Mouse (Mus musculus) heart, embryonic 13.5 days (tissue): ENCODE results near the gene Smim7. TPM values are rescaled to one million over a fixed set of nuclear protein-coding genes. Genes with fewer than 3 reads are reported as not detected.

ENCODE experiments used
- ATAC-seq: fragments of 200-750 bp; cut with Nextera tagmentation; 2 replicates; pipeline ENCODE4 v1.8.0; 2017; ENCODE audit warnings: moderate TSS enrichment; ENCODE audit not compliant: insufficient number of reproducible peaks, low FRiP score, low TSS enrichment; ENCODE audit errors: extremely low read depth
- H3K27ac ChIP-seq: fragments of 300-500 bp; sonication (generic); replicated peaks from 2 replicates; pipeline ENCODE4 v1.5.1; 2015; ENCODE audit warnings: moderate library complexity, mild to moderate bottlenecking, inconsistent platforms
- H3K27me3 ChIP-seq: fragments of 300-500 bp; sonication (generic); replicated peaks from 2 replicates; pipeline ENCODE4 v1.6.1; 2015; ENCODE audit warnings: mild to moderate bottlenecking, inconsistent platforms
- H3K36me3 ChIP-seq: fragments of 300-500 bp; sonication (generic); 2 replicates; pipeline ENCODE4 v1.6.1; 2015; ENCODE audit warnings: mild to moderate bottlenecking, inconsistent platforms
- H3K4me1 ChIP-seq: fragments of 300-500 bp; sonication (generic); 2 replicates; pipeline ENCODE4 v1.6.1; 2015; ENCODE audit warnings: inconsistent platforms
- H3K4me2 ChIP-seq: fragments of 300-500 bp; sonication (generic); 2 replicates; pipeline ENCODE4 v1.6.1; 2015; ENCODE audit warnings: inconsistent platforms, mild to moderate bottlenecking, moderate library complexity
- H3K4me3 ChIP-seq: fragments of 300-500 bp; sonication (generic); 2 replicates; pipeline ENCODE4 v1.5.1; 2015; ENCODE audit warnings: moderate library complexity, mild to moderate bottlenecking, inconsistent platforms
- H3K9ac ChIP-seq: fragments of 300-500 bp; sonication (generic); 2 replicates; pipeline ENCODE4 v1.6.1; 2015; ENCODE audit warnings: inconsistent platforms, mild to moderate bottlenecking, moderate library complexity
- H3K9me3 ChIP-seq: fragments of 300-500 bp; sonication (generic); 2 replicates; pipeline ENCODE4 v1.6.1; 2016; ENCODE audit warnings: inconsistent platforms
- WGBS: fragments of 180-500 bp; shearing (Covaris S2); methylation state at CpG from one replicate; pipeline ENCODE4 v1.1.7; 2015; ENCODE audit warnings: mixed read lengths; 5-methylcytosine and 5-hydroxymethylcytosine counted together
- microRNA-seq: library from miRNA; unstranded; fragments of <30 nt; microRNA quantifications from one replicate; pipeline ENCODE4, GENCODE M21; 2016
- polyA plus RNA-seq: library from polyadenylated mRNA; unstranded; fragments of >200 nt; fragmentation: Nextera tagmentation; extraction: Ambion mirVana; gene quantifications from 2 replicates; pipeline ENCODE4 v1.2.1, GENCODE M21; 2015

Gene Smim7
- polyA plus RNA-seq, 1 experiment from 2014 or later, result 92.2 TPM

DNA sequence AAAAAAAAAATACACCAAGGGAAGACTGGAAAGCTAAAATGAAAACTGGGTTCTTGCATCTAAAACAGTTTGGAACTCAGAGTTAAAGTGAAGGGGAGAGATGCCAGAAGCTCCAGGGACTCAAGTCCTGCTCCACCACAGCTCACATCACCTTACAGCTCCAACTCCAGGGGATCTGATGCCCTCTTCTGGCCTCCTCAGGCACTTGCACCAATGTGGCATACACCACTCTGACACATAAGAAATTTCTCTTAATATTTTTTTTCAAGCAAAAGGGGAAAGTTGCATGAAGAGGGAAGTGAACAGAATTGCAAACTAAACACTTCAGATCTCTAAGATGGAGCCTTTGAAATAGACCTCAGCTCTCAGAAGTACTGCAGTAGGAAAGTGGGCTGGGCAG lies 31.7 kb downstream of the Smim7 start:
- Histone ChIP-seq H3K27ac (no peak overlapping the region), H3K36me3 (peaks cover 10% of the 10 kb centered on the region), H3K27me3 (no peaks in the 10 kb centered on the region), H3K4me1 (peaks cover 9% of the 10 kb centered on the region), H3K9ac (no peak overlapping the region), H3K4me2 (no peak overlapping the region), H3K4me3 (no peak overlapping the region), H3K9me3 (no peaks in the 10 kb centered on the region)
- ATAC-seq, result no peak

DNA sequence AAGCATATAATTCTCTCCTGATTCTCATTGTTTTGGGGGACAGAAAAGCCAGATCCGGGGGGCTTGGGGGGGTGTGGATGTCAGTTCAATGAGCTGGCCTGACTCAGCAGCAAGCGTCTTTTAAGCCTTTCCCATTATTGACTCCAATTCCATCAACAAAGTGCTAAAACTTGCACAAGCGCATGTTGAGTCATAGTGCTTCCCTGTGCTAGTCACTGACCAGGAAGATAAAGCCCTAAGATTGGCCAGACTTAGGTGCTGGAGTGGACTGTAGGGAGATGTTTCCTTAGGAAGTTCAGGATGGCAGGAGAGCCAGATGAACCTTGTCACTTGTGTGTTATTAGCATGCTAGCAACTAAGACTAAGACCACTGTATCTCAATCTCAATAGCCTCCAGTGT lies 36.0 kb downstream of the Smim7 start:
- no peak overlapping the region for H3K4me3 ChIP-seq
- no peak for ATAC-seq
- WGBS, result 92% methylated on average over 3 of the region's 3 CpGs

DNA sequence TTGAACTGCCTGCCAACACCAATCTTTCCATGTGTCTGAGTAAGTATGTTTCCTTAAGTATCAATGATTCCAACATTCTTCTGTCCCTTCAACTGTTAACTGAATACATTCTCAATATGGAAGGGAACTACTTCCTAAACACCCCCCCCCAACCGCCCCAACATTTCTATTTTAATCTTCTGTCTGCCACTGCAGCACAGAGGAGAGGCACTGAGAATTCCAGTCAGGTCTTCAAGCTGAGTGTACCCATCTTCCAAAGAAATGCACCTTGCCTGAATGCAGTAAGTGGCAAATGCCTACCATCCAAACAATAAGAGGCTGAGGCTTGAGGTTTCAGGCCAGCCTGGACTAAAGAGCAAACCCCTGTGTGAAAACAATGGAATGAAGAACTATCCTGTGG lies 38.8 kb downstream of the Smim7 start:
- ATAC-seq, result no peak
- Histone ChIP-seq H3K4me3 (no peak overlapping the region), H3K4me2 (no peak overlapping the region), H3K36me3 (peaks cover 6% of the 10 kb centered on the region; the same call in 1 of the 2 replicates), H3K27me3 (no peaks in the 10 kb centered on the region), H3K27ac (no peak overlapping the region), H3K4me1 (peaks cover 22% of the 10 kb centered on the region), H3K9me3 (no peaks in the 10 kb centered on the region), H3K9ac (no peak overlapping the region)
- 74% methylated on average over 1 of the region's 1 CpGs for WGBS

More for the DNA sequence above, 36.0 kb downstream of the Smim7 start:
- H3K9me3 ChIP-seq, result no peaks in the 10 kb centered on the region
- peaks cover 20% of the 10 kb centered on the region for H3K4me1 ChIP-seq
- H3K27ac ChIP-seq, result no peak overlapping the region
- H3K36me3 ChIP-seq, result 0 out of 2 replicates have a peak, but pooled peaks cover 5% of the 10 kb centered on the region
- no peak overlapping the region for H3K9ac ChIP-seq
- H3K4me2 ChIP-seq, result no peak overlapping the region
- H3K27me3 ChIP-seq, result no peaks in the 10 kb centered on the region

DNA sequence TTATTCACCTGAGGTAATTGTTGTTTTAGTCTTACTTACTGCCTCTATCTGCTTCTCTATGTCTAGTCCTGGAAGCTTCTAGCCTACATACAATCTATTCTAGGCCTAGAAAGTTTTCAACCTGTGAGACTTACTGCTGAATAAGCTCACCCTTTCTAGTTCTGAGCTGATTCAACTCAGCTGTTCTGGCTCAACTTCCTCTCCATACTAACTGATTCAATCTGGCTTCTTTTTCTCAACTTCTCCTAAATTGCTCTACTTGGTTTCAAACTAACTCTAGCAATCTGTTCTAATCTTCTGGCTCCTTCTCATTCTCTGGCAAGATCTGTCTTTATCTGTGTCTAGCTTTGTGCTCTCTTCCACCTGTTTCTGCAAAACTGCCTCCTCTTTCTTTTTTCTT lies 49.0 kb downstream of the Smim7 start:
- no peak overlapping the region for H3K4me2 ChIP-seq
- H3K4me1 ChIP-seq, result peaks cover 35% of the 10 kb centered on the region
- no peak overlapping the region for H3K4me3 ChIP-seq
- no peak overlapping the region for H3K9ac ChIP-seq
- no peaks in the 10 kb centered on the region for H3K27me3 ChIP-seq
- no peak for ATAC-seq
- H3K36me3 ChIP-seq, result peaks cover 12% of the 10 kb centered on the region
- H3K27ac ChIP-seq, result no peak overlapping the region
- H3K9me3 ChIP-seq, result no peaks in the 10 kb centered on the region

DNA sequence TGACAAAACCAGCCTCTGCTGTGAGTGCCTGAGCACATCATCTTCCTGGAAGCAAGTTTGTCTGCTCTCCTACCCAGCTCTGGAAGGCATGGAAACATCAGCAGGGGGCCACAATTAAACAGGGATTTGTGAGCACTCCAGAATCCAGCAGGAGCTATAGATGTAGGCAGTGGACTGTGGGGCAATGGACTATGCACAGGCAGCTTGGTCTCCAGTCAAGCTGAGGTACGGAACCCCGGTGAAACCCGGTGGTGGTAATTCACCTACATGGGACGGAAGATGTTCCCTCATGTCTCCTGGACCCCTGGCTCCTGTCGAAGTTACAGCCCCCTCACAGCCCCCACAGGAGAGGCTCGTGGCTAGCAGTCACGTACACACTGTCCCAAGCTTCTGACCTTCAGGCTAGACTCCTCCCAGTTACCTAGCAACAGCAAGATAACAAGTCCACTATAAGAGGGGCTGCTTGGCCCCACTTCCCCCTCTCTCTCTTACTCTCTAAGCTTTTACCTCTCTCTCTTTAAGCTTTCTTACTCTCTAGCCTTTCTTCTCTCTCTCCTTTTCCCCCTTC lies 53.4 kb downstream of the Smim7 start:
- H3K9me3 ChIP-seq, result no peaks in the 10 kb centered on the region
- peak overlapping the region; percentile 78 for H3K27ac ChIP-seq
- peaks cover 2% of the 10 kb centered on the region; the same call in 1 of the 2 replicates for H3K36me3 ChIP-seq
- peaks cover 48% of the 10 kb centered on the region for H3K4me1 ChIP-seq
- ATAC-seq, result no peak
- WGBS, result 44% methylated on average over 7 of the region's 7 CpGs
- H3K4me2 ChIP-seq, result peak overlapping the region; percentile 46
- H3K9ac ChIP-seq, result no peak overlapping the region
- H3K27me3 ChIP-seq, result no peaks in the 10 kb centered on the region
- no peak overlapping the region for H3K4me3 ChIP-seq

Small RNA genes within 50 kb of the gene (microRNA-seq; reads per million reads assigned to microRNA genes)
- gene Gm28019, result not detected

Other genes starting within 250 kb of the Smim7 start
- gene Eps15l1, start 149.6 kb downstream of the Smim7 start, polyA plus RNA-seq, result 37.4 and 38.2 TPM in 2 replicates
- gene Calr3, start 127.2 kb downstream of the Smim7 start, polyA plus RNA-seq, result 1.1 and 1.2 TPM in 2 replicates
- 8.8 and 9.4 TPM in 2 replicates for gene 1700030K09Rik, start 127.2 kb downstream of the Smim7 start, polyA plus RNA-seq
- gene Cherp, start 95.9 kb downstream of the Smim7 start, polyA plus RNA-seq, result 40.1 and 45.6 TPM in 2 replicates
- gene Slc35e1, start 78.5 kb downstream of the Smim7 start, polyA plus RNA-seq, result 11.9 and 12.4 TPM in 2 replicates
- 9.1 and 9.3 TPM in 2 replicates for gene Med26, start 22.8 kb downstream of the Smim7 start, polyA plus RNA-seq
- gene Tmem38a, start 967 bp upstream of the Smim7 start, polyA plus RNA-seq, result 57.2 and 66.7 TPM in 2 replicates
- 0.09 and 0.36 TPM in 2 replicates for gene Nwd1, start 75.6 kb upstream of the Smim7 start, polyA plus RNA-seq
- gene Sin3b, start 152.2 kb upstream of the Smim7 start, polyA plus RNA-seq, result 161 and 173 TPM in 2 replicates
- gene F2rl3, start 190.8 kb upstream of the Smim7 start, polyA plus RNA-seq, result 1.0 and 1.1 TPM in 2 replicates